Mouse (Mus musculus) limb, embryonic 10.5 days (tissue): ENCODE results near the gene Prss29. TPM values are rescaled to one million over a fixed set of nuclear protein-coding genes. Genes with fewer than 3 reads are reported as not detected.

Source experiments
- DNase-seq: peaks from one replicate; pipeline ENCODE4 v3.0.0-alpha.2; 2017; ENCODE audit warnings: low spot score
- H3K27ac ChIP-seq: fragments of 300-500 bp; sonication (generic); 2 replicates; pipeline ENCODE4 v1.5.1; 2016; ENCODE audit warnings: mild to moderate bottlenecking
- H3K27me3 ChIP-seq: fragments of 300-500 bp; sonication (generic); 2 replicates; pipeline ENCODE4 v1.6.1; 2016; ENCODE audit warnings: low read depth, mild to moderate bottlenecking; ENCODE audit not compliant: poor library complexity, severe bottlenecking
- H3K36me3 ChIP-seq: fragments of 300-500 bp; sonication (generic); 2 replicates; pipeline ENCODE4 v1.6.1; 2016; ENCODE audit warnings: mild to moderate bottlenecking, moderate library complexity
- H3K4me1 ChIP-seq: fragments of 300-500 bp; sonication (generic); 2 replicates; pipeline ENCODE4 v1.6.1; 2016
- H3K4me3 ChIP-seq: fragments of 300-500 bp; sonication (generic); 2 replicates; pipeline ENCODE4 v1.5.1; 2016; ENCODE audit warnings: mild to moderate bottlenecking, moderate library complexity
- H3K9me3 ChIP-seq: fragments of 300-500 bp; sonication (generic); replicated peaks from 2 replicates; pipeline ENCODE4 v1.6.1; 2016; ENCODE audit warnings: mild to moderate bottlenecking
- whole genome bisulfite sequencing: fragments of 180-500 bp; shearing (Covaris S2); methylation state at CpG from one replicate; pipeline ENCODE4 v1.1.7; 2016; 5-methylcytosine and 5-hydroxymethylcytosine counted together
- polyA plus RNA-seq: library from polyadenylated mRNA; unstranded; fragments of >200 nt; fragmentation: Nextera tagmentation; extraction: Ambion mirVana; gene quantifications from 2 replicates; pipeline ENCODE4 v1.2.1, GENCODE M21; 2016

Gene Prss29
- not detected in 2 replicates for polyA plus RNA-seq

DNA sequence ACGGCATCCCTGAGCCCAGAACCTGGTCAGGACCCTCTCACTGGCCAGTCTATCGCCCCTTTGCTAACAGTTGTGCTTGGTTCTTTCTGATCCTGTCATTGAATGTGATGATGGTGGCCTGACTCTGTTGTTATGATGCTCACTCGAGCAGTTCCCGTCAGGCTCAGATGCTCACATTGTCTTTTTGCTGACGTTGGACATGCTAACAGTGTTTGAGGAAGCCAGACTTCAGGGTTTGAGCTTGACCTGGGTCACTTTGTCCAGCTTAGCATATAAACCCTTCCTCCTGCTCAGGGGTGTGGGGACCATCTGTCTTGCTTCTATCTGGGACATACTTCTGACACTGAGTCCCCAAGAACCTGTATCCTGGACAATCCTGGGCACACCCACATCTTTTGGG lies at the start of gene Prss29:
TSS of gene Prss29 (plus strand) at position 301 of the 400 bp plus-strand sequence.
- H3K27ac ChIP-seq = no peak within 1 kb of the TSS
- no peaks in the 10 kb centered on the region for H3K27me3 ChIP-seq
- no peak within 1 kb of the TSS for H3K4me3 ChIP-seq
- 84% methylated on average over 5 of the region's 5 CpGs for WGBS
- no peaks in the 10 kb centered on the region for H3K9me3 ChIP-seq
- no peak for DNase-seq
- no peaks in the 10 kb centered on the region for H3K36me3 ChIP-seq
- H3K4me1 ChIP-seq = peaks cover 4% of the 10 kb centered on the region; the same call in 1 of the 2 replicates

- peaks cover 29% of the 10 kb centered on the region for H3K4me1 ChIP-seq
- no peak for DNase-seq
- 89% methylated on average over 2 of the region's 2 CpGs for WGBS
- no peaks in the 10 kb centered on the region for H3K27me3 ChIP-seq
- no peak overlapping the region for H3K27ac ChIP-seq
- peaks cover 62% of the 10 kb centered on the region for H3K36me3 ChIP-seq
- H3K9me3 ChIP-seq = no peaks in the 10 kb centered on the region
- peak overlapping the region; percentile 99 for H3K4me3 ChIP-seq
Observed at GRCm38 (mm10) chr17:25270795-25271335, 47.6 kb upstream of the Prss29 start.

GRCm38 (mm10) chr17:25272326-25272725 lies 46.1 kb upstream of the Prss29 start:
- Histone ChIP-seq H3K4me3 (peak overlapping the region; percentile 99), H3K27ac (peak overlapping the region; percentile 100), H3K36me3 (peaks cover 47% of the 10 kb centered on the region), H3K27me3 (no peaks in the 10 kb centered on the region), H3K4me1 (peaks cover 29% of the 10 kb centered on the region), H3K9me3 (no peaks in the 10 kb centered on the region)
- DNase-seq = no peak
- WGBS = under 1% methylated on average over 10 of the region's 10 CpGs

- H3K36me3 ChIP-seq = peaks cover 39% of the 10 kb centered on the region
- H3K9me3 ChIP-seq = no peaks in the 10 kb centered on the region
- peak overlapping the region; percentile 99 for H3K4me3 ChIP-seq
- under 1% methylated on average over 92 of the region's 92 CpGs for WGBS
- H3K4me1 ChIP-seq = peaks cover 29% of the 10 kb centered on the region
- H3K27ac ChIP-seq = peak overlapping the region; percentile 100
- DNase-seq = peak; percentile 90
- H3K27me3 ChIP-seq = no peaks in the 10 kb centered on the region
Observed at GRCm38 (mm10) chr17:25272951-25273705, 45.3 kb upstream of the Prss29 start.

DNA sequence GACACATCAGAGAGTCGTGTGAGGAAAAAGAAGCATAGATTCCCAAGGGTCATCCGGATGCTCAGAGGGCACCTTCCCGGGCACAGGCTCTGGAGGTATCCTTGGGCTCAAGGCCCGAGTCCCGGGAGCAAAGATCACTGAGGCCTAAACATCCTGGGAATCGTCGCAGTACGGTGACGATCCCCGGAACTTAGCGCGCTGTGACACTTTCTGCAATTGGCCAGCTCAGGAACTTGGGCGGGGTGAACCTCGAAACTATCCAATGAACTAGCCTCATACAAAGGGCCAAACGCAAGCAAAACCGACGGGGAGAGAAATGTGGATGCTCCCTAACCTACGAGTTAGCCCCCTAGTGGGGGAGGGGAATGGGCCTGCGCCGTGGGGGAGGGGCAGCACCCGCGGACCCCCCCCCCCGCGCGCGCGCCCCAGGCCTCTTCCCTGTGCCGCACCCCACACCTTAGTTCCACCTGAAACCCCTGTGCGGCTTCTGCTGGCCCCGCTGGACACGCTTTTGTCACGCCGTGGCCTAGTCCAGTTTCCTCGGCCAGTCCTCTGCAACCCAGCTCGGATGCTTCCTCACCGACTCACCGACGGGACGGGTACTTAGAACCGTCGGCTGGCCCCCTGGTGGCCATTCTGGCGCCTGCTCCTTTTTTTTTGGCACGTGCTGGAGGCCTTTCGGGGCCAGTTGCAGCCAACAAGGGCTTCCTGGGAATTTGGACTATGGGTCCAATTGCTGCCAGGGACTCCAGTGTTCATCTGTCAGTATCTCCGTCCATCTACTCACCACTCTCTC lies 44.5 kb upstream of the Prss29 start:
- peak; percentile 96 for DNase-seq
- Histone ChIP-seq H3K27ac (peak overlapping the region; percentile 100), H3K9me3 (no peaks in the 10 kb centered on the region), H3K4me3 (peak overlapping the region; percentile 99), H3K4me1 (peaks cover 29% of the 10 kb centered on the region), H3K27me3 (no peaks in the 10 kb centered on the region), H3K36me3 (peaks cover 32% of the 10 kb centered on the region)
- WGBS = under 1% methylated on average over 45 of the region's 45 CpGs

DNA sequence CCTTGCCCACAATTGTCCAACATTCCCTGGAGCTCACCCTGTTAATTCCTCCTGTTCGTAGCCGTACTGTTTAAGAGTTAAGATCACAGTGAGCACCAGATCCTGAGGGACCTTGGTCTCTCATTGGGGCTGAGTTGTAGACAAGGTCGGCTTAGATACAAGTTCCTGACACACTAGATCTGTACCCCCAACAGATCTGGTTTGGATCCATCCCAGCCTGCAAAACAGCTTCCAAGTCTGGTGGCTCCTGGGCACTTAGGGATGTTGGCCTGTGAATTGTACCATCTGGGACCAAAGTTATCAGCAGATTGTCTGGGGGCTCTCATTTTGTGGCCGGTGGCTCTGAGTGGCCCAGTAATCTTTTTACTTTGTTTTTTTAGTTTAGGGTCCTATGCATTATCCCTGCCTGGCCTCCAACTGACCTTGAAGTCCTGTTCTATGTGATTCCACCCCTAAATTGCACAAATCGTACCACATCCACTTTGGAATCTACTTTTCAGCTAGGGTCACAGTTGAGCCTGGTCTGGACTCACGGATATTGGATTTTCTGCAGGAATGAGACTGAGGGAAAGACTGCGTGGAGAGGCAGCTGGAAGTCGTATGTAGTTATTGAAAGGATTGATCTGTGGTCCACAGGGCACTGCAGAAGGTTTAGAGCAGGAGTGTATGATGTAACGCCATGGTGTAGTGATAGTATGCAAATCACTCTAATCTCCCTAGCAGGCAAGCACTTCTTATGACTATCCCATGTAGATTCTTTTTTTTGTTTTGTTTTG lies 43.7 kb upstream of the Prss29 start, which contains the start of gene Ube2i:
TSS of gene Ube2i (minus strand) at position 52 of the 776 bp plus-strand sequence.
- 89% methylated on average over 9 of the region's 9 CpGs for WGBS

DNA sequence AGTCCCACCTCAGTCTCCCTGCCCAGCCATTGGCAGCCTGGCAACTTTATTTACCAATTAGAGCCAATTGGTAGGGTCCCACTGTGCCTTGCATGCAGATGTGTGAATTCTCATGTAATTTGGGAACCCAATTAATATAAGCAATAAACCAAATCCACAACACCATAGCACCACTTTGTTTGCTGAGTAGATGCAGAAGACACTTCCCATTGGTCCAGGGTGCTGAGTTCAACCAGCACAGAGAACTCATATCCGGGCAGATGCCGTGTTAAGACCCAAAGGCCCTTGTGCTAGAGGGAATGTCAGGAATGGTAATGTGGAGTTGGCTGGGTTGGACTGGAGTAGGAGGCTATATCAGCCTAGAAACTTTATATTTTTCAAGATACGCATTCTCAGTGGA lies 42.6 kb upstream of the Prss29 start:
- Histone ChIP-seq H3K9me3 (no peaks in the 10 kb centered on the region), H3K27ac (no peak overlapping the region), H3K27me3 (no peaks in the 10 kb centered on the region), H3K36me3 (peaks cover 12% of the 10 kb centered on the region), H3K4me1 (peaks cover 23% of the 10 kb centered on the region), H3K4me3 (no peak overlapping the region)
- no peak for DNase-seq
- 95% methylated on average over 3 of the region's 3 CpGs for WGBS

More for the DNA sequence above, 43.7 kb upstream of the Prss29 start, which contains the start of gene Ube2i:
- H3K27me3 ChIP-seq = no peaks in the 10 kb centered on the region
- peaks cover 23% of the 10 kb centered on the region for H3K36me3 ChIP-seq
- H3K27ac ChIP-seq = peak within 1 kb of the TSS; percentile 100
- H3K4me1 ChIP-seq = peaks cover 29% of the 10 kb centered on the region
- DNase-seq = no peak
- H3K9me3 ChIP-seq = no peaks in the 10 kb centered on the region
- H3K4me3 ChIP-seq = peak within 1 kb of the TSS; percentile 99

DNA sequence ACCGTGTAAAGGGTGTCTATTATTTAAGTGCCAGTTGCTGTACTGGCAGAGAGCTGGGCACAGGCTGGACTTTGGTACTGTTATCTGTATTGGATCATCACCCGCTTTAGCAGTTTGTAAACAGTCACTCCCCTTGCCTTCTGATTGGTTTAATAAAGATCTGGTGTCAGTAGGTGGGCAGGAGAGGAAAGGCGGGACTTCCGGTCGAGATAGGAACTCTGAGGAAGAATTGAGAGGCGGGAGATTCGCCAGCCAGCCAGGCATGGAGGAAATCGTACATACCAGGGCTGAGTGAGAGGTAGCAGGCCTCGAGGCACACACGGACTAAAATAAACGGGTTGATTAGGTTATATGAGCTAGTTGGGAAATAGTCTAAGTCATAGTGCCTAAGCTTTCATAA lies 36.3 kb upstream of the Prss29 start:
- no peaks in the 10 kb centered on the region for H3K4me1 ChIP-seq
- H3K27ac ChIP-seq = no peak overlapping the region
- H3K4me3 ChIP-seq = no peak overlapping the region
- 38% methylated on average over 11 of the region's 11 CpGs for WGBS
- H3K36me3 ChIP-seq = no peaks in the 10 kb centered on the region
- no peak for DNase-seq
- H3K9me3 ChIP-seq = no peaks in the 10 kb centered on the region
- no peaks in the 10 kb centered on the region for H3K27me3 ChIP-seq

- no peaks in the 10 kb centered on the region for H3K36me3 ChIP-seq
- H3K27me3 ChIP-seq = no peaks in the 10 kb centered on the region
- H3K4me3 ChIP-seq = no peak overlapping the region
- H3K27ac ChIP-seq = no peak overlapping the region
- no peaks in the 10 kb centered on the region for H3K9me3 ChIP-seq
- DNase-seq = peak; percentile 66
- 28% methylated on average over 3 of the region's 3 CpGs for WGBS
- no peaks in the 10 kb centered on the region for H3K4me1 ChIP-seq
Observed at GRCm38 (mm10) chr17:25285033-25285432, 33.4 kb upstream of the Prss29 start.

DNA sequence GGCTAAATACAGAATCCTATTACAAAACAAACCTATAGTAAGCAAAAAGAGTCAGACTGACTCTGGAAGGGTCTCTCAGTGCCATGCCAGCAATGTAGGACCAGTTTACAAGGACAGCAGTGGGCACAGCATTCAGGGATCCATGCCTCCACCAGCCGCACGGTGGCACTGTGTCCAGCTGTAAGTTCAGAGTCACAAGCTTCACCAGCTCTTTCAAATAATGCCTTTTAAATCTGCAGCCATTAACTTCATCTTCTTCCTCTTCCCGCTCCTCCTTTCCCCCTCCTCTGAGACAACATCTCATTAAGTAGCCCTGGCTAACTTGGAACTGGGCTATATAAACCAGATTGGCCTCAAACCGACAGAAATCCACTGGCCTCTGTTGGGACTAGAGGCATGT lies 29.6 kb upstream of the Prss29 start:
- H3K36me3 ChIP-seq = no peaks in the 10 kb centered on the region
- WGBS = 22% methylated on average over 4 of the region's 4 CpGs
- no peak overlapping the region for H3K27ac ChIP-seq
- no peak overlapping the region for H3K4me3 ChIP-seq
- no peaks in the 10 kb centered on the region for H3K27me3 ChIP-seq
- no peaks in the 10 kb centered on the region for H3K9me3 ChIP-seq
- peak; percentile 61 for DNase-seq
- no peaks in the 10 kb centered on the region for H3K4me1 ChIP-seq

- Histone ChIP-seq H3K36me3 (no peaks in the 10 kb centered on the region), H3K27ac (no peak overlapping the region), H3K4me1 (no peaks in the 10 kb centered on the region), H3K4me3 (no peak overlapping the region), H3K9me3 (no peaks in the 10 kb centered on the region), H3K27me3 (no peaks in the 10 kb centered on the region)
- no peak for DNase-seq
- 29% methylated on average over 4 of the region's 4 CpGs for WGBS
Observed at GRCm38 (mm10) chr17:25290411-25290810, 28.0 kb upstream of the Prss29 start.

- Histone ChIP-seq H3K36me3 (no peaks in the 10 kb centered on the region), H3K4me3 (no peak overlapping the region), H3K27me3 (no peaks in the 10 kb centered on the region), H3K27ac (no peak overlapping the region), H3K9me3 (no peaks in the 10 kb centered on the region), H3K4me1 (0 out of 2 replicates have a peak, but pooled peaks cover 5% of the 10 kb centered on the region)
- 82% methylated on average over 5 of the region's 5 CpGs for WGBS
- no peak for DNase-seq
Observed at GRCm38 (mm10) chr17:25293495-25293894, 25.0 kb upstream of the Prss29 start.
